Mouse (Mus musculus) limb, embryonic 10.5 days (tissue): ENCODE results near the gene Irak2. TPM values are rescaled to one million over a fixed set of nuclear protein-coding genes. Genes with fewer than 3 reads are reported as not detected.
"Not testable (repeated sequence)": the region's sequence is repeated elsewhere in the genome, so short reads cannot be mapped to it uniquely, and the experiment has no call there.

Experiments used
- DNase-seq: peaks from one replicate; pipeline ENCODE4 v3.0.0-alpha.2; 2017; ENCODE audit warnings: low spot score
- H3K27ac ChIP-seq: fragments of 300-500 bp; sonication (generic); 2 replicates; pipeline ENCODE4 v1.5.1; 2016; ENCODE audit warnings: mild to moderate bottlenecking
- H3K27me3 ChIP-seq: fragments of 300-500 bp; sonication (generic); 2 replicates; pipeline ENCODE4 v1.6.1; 2016; ENCODE audit warnings: low read depth, mild to moderate bottlenecking; ENCODE audit not compliant: poor library complexity, severe bottlenecking
- H3K36me3 ChIP-seq: fragments of 300-500 bp; sonication (generic); 2 replicates; pipeline ENCODE4 v1.6.1; 2016; ENCODE audit warnings: mild to moderate bottlenecking, moderate library complexity
- H3K4me1 ChIP-seq: fragments of 300-500 bp; sonication (generic); 2 replicates; pipeline ENCODE4 v1.6.1; 2016
- H3K4me3 ChIP-seq: fragments of 300-500 bp; sonication (generic); 2 replicates; pipeline ENCODE4 v1.5.1; 2016; ENCODE audit warnings: mild to moderate bottlenecking, moderate library complexity
- H3K9me3 ChIP-seq: fragments of 300-500 bp; sonication (generic); replicated peaks from 2 replicates; pipeline ENCODE4 v1.6.1; 2016; ENCODE audit warnings: mild to moderate bottlenecking
- WGBS: fragments of 180-500 bp; shearing (Covaris S2); methylation state at CpG from one replicate; pipeline ENCODE4 v1.1.7; 2016; 5-methylcytosine and 5-hydroxymethylcytosine counted together
- polyA plus RNA-seq: library from polyadenylated mRNA; unstranded; fragments of >200 nt; fragmentation: Nextera tagmentation; extraction: Ambion mirVana; gene quantifications from 2 replicates; pipeline ENCODE4 v1.2.1, GENCODE M21; 2016

Irak2 gene
- polyA plus RNA-seq, 1 experiment from 2014 or later, result 4.5 TPM

DNA sequence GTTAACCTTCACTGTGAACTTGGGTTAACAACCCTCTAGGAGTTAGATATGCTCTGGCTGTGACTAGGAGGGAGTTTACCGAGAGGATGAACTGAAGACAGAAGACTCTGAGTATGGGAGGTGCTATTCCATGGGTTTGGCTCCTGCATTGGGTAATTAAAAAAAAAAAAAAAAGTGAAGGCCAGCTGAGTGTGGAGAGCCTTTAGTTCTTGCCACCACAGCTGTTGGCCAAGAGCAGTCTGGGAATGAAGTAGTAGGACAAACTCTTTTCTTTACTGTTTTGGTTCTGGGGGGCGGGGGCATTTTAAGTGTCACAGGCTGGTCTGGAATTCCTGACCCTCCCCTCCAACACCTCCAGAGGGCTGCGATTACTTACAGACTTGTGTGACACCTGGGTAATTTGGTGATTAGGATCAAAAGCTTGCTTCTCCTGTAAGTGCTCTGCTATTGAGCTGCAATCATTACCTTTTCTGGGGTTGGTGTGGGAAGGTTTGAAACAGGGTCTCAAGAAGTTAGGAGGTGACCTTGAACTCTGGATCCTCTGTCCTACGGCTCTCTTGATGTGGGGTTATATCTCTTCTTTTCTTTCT lies 57.6 kb downstream of the Irak2 start:
- Histone ChIP-seq H3K27me3 (no peaks in the 10 kb centered on the region), H3K4me1 (peaks cover 59% of the 10 kb centered on the region), H3K4me3 (peak overlapping the region; percentile 93), H3K9me3 (no peaks in the 10 kb centered on the region), H3K36me3 (peaks cover 31% of the 10 kb centered on the region), H3K27ac (peak overlapping the region; percentile 91)
- peak; percentile 47 for DNase-seq
- WGBS, result 25% methylated on average over 4 of the region's 4 CpGs

DNA sequence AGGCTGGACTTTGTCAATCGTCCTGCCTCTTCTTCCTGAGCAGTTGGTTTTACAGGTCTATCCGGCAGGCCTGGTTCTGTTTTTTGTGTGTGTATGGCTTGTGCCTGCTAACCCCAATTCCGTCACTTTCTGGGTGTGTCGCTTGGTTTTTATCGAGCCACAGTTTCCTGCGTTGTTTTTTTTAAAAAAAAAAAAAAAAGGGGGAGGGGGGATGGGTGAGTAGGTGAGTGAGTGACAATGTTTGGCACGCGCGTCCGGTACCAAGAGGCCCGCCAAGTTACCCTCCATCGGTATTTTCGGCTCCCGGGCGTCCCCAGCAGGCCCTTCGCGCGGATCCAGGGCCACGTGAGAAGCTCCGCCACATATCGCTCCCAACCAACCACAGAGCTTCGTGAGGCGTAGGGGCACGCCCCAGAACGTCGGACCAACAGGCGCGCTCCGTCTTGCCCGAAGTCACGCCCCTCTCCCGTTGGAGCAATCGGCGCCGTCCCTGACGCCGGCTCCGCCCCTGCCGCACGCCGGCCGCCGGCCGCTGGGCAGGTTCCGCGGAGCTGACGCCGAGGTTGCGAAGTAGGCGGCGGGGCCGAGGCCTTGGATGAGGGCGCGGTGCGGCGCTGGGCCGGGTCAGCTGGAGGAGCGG lies 58.4 kb downstream of the Irak2 start, which contains the start of gene Tatdn2:
Tatdn2 (plus strand) TSS at position 469 of the 640 bp plus-strand sequence.
- Histone ChIP-seq H3K4me1 (peaks cover 53% of the 10 kb centered on the region), H3K27ac (peak within 1 kb of the TSS; percentile 91)
- 3% methylated on average over 58 of the region's 58 CpGs for WGBS

DNA sequence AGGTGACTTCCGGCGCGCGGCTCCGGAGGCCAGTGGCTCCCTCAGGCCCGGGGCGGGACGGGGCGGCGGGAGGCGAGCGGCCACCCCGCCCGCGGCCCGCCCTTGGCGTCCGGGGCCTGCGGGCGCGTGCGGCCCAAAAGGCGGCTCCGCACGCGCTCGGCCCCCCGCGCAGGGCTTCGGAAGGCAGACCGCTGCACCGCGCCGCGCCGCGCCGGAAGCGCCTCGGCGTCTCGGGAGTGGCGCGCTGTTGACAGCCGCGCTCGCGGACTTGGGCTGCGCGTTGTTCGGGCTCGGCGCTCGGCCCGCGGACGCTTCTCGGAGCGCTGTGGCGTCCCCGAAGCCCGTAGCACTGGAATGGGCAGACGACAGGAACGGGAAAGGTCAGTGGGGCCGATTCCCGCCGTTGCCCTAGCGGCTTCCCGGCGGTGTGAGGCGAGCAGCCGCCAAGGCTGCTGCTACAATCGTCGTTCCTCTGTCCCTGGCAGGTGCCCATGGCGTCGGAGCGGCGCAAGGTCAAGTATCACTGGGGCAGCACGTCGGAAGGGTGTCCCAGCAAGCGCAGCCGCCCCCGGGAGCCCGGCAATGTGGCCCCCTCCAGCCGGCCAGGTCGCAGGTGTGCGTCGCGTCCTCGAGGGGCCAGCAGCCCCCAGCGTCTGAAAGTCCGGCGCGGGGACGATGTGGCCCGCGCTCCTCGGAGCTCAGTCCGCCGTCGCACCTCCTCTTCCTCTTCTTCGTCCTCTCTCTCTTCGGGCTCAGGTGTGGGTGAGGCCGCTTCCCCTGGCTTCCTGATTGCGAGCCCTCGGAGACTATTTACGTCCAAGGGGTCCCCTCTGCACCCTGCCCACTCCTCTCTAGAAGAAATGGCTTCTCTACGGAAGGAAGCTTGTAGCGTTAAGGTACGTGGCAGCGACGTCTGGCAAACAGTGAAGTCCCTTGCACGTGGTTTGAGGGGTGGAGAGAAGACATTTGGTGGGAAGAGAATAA lies 59.2 kb downstream of the Irak2 start:
- Histone ChIP-seq H3K4me3 (peak overlapping the region; percentile 93), H3K9me3 (no peaks in the 10 kb centered on the region), H3K27me3 (no peaks in the 10 kb centered on the region), H3K27ac (peak overlapping the region; percentile 91), H3K36me3 (peaks cover 47% of the 10 kb centered on the region), H3K4me1 (peaks cover 46% of the 10 kb centered on the region)
- WGBS, result 1% methylated on average over 109 of the region's 113 CpGs
- peak; percentile 66 for DNase-seq

More for the DNA sequence above, 58.4 kb downstream of the Irak2 start, which contains the start of gene Tatdn2:
- peak within 1 kb of the TSS; percentile 93 for H3K4me3 ChIP-seq
- peaks cover 39% of the 10 kb centered on the region for H3K36me3 ChIP-seq
- DNase-seq, result peak; percentile 94
- no peaks in the 10 kb centered on the region for H3K27me3 ChIP-seq
- H3K9me3 ChIP-seq, result no peaks in the 10 kb centered on the region

DNA sequence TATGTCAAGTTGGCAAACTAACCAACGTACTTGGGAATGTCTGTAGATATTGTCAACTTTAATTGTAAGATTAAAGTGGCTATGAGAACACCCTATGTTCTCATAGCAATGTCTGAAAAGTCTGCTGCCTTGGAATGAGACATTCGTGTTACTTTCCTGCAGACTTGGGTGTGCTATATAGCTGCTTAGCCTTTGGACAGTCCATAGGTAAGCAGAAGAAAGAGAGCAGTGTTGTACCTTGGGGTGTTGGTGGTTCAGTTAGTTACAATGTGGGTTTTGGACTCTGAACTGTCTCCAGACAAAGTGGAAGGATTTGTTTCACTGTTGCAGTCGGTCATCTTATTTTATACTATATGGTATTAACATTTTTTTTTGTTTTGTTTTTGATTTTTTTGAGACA lies 74.5 kb downstream of the Irak2 start:
- 95% methylated on average over 3 of the region's 3 CpGs for WGBS
- no peaks in the 10 kb centered on the region for H3K9me3 ChIP-seq
- peaks cover 99% of the 10 kb centered on the region for H3K36me3 ChIP-seq
- no peak overlapping the region for H3K27ac ChIP-seq
- H3K4me3 ChIP-seq, result no peak overlapping the region
- H3K4me1 ChIP-seq, result no peaks in the 10 kb centered on the region
- no peak for DNase-seq
- H3K27me3 ChIP-seq, result no peaks in the 10 kb centered on the region

DNA sequence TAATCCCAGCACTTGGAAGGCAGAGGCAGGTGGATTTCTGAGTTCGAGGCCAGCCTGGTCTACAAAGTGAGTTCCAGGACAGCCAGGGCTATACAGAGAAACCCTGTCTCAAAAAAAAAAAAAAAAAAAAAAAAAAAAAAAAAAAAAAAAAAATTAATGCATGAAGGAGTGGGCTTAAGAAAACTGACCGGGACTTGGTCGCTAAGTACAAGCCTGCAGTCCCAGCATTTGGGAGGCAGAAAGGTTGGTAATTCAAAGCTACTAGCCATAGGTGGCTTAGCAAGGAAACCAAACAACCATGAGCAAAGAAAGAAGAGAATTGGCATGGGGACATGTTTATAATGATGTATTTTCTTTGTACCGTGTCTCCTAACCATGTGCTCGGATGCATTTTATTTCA lies 75.1 kb downstream of the Irak2 start:
- not testable (repeated sequence) for H3K4me3 ChIP-seq, H3K4me1 ChIP-seq, H3K27me3 ChIP-seq, H3K27ac ChIP-seq, DNase-seq, H3K9me3 ChIP-seq
- 96% methylated on average over 5 of the region's 5 CpGs for WGBS
- H3K36me3 ChIP-seq, result peaks cover 99% of the 10 kb centered on the region

DNA sequence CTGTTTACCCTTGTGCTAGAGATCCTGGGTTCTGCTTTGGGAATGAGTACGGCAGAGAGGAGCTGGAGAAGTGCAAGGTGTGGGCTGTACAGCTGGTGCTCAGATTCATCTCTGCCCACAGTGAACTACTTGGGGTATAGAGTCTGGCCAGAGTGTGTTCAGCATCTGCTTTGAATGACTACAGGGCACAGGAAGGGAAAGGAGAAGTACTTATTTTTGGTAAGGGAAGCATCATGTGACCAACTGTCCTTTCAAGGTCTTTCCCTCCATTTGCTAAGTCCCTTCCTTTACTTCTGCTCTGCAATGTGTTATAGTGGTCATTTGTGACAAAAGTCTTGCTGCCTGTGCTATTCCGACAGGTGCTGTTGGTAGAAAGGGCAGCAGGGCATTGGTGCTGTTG lies 76.0 kb downstream of the Irak2 start:
- DNase-seq, result no peak
- H3K4me1 ChIP-seq, result no peaks in the 10 kb centered on the region
- 93% methylated on average over 2 of the region's 2 CpGs for WGBS
- H3K36me3 ChIP-seq, result peaks cover 99% of the 10 kb centered on the region
- H3K27me3 ChIP-seq, result no peaks in the 10 kb centered on the region
- H3K27ac ChIP-seq, result no peak overlapping the region
- no peak overlapping the region for H3K4me3 ChIP-seq
- H3K9me3 ChIP-seq, result no peaks in the 10 kb centered on the region

DNA sequence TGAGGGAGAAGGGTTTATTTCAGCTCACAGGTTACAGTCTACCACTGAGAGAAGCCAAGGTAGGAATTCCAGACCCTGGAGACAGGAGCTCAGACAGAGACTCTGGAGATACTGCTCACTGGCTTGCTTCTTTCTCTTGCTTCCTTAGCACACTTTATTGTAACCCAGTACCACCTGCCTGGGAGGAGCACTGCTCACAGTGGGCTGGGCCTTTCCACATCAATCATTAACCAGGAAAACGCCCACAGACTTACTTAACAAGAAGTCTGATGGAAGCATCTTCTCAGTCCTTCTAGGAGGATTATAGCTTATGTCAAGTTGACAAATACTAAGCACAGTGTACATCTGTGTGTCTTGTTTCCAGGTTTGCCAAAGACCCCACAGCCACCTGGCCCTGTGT lies 76.5 kb downstream of the Irak2 start:
- Histone ChIP-seq H3K9me3 (no peaks in the 10 kb centered on the region), H3K4me3 (no peak overlapping the region), H3K36me3 (peaks cover 99% of the 10 kb centered on the region), H3K4me1 (no peaks in the 10 kb centered on the region), H3K27ac (no peak overlapping the region), H3K27me3 (no peaks in the 10 kb centered on the region)
- no peak for DNase-seq
- WGBS, result 82% methylated on average over 1 of the region's 1 CpGs

DNA sequence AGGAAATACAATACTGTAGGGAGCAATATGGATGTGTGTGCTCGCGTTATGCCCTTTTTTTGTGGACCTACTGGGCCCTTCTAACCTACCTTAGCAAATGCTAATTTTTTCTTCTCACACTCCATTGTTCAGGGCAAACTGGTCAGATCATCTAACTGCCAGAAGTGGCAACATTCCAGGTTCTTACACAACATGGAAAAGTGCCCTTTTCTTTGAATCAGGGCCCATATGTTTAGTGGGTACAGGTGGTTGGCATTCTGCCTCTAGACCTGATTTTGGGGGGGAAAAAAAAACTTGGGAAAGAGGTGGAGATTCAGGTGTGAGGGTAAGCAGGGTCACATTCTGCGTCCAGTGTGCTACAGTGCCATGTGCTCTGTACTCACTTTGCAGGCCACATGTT lies 79.3 kb downstream of the Irak2 start:
- H3K27ac ChIP-seq, result no peak overlapping the region
- peaks cover 97% of the 10 kb centered on the region for H3K36me3 ChIP-seq
- no peak for DNase-seq
- no peaks in the 10 kb centered on the region for H3K9me3 ChIP-seq
- no peaks in the 10 kb centered on the region for H3K27me3 ChIP-seq
- H3K4me1 ChIP-seq, result no peaks in the 10 kb centered on the region
- H3K4me3 ChIP-seq, result no peak overlapping the region
- 94% methylated on average over 3 of the region's 3 CpGs for WGBS

DNA sequence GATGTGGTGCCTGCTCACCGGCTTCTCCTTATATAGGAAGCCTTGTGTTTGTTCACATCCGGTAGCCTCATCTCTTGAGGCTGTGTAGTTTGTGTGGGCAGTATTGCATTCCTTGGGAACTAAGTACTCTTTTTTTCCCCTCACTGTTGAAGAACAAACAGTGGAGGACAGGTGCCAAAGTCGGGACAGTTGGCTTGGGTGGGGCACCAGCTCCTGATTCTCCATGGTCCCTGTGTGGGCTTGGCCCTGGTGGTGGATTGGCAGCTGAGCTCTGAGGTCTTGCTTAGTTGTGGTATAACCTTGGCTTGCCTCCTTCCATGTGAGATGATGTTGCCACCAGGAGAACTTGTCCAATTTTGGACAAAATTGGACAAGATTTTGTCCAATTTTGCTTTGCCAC lies 81.6 kb downstream of the Irak2 start, which contains the start of gene Ghrl:
Ghrl (minus strand) TSS at position 3 of the 400 bp plus-strand sequence.
- DNase-seq, result no peak
- Histone ChIP-seq H3K27me3 (no peaks in the 10 kb centered on the region), H3K36me3 (peaks cover 98% of the 10 kb centered on the region), H3K27ac (no peak within 1 kb of the TSS), H3K4me3 (no peak within 1 kb of the TSS), H3K9me3 (no peaks in the 10 kb centered on the region), H3K4me1 (no peaks in the 10 kb centered on the region)
- WGBS, result 92% methylated on average over 3 of the region's 3 CpGs

DNA sequence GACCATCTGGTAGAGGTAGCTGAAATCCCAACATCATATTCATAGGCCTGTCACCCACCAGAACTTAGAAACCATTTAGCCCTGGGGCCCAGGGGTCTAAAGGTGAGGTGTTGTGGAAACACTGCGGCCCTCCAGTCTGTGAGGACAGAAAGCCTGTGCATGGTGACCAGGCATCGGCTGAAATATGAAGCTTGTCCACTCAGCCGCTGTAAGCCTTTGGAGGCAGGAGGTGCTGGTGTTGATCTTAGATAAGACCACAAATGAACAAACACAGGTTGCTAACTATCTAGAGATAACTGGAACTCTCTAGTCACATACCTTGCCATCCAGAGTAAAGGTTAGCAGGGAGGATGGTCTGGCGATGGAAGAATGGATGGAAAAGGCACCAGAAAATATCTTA lies 82.8 kb downstream of the Irak2 start:
- H3K27ac ChIP-seq, result no peak overlapping the region
- H3K9me3 ChIP-seq, result no peaks in the 10 kb centered on the region
- peaks cover 96% of the 10 kb centered on the region for H3K36me3 ChIP-seq
- no peaks in the 10 kb centered on the region for H3K27me3 ChIP-seq
- H3K4me1 ChIP-seq, result no peaks in the 10 kb centered on the region
- 92% methylated on average over 4 of the region's 4 CpGs for WGBS
- no peak for DNase-seq
- H3K4me3 ChIP-seq, result no peak overlapping the region

DNA sequence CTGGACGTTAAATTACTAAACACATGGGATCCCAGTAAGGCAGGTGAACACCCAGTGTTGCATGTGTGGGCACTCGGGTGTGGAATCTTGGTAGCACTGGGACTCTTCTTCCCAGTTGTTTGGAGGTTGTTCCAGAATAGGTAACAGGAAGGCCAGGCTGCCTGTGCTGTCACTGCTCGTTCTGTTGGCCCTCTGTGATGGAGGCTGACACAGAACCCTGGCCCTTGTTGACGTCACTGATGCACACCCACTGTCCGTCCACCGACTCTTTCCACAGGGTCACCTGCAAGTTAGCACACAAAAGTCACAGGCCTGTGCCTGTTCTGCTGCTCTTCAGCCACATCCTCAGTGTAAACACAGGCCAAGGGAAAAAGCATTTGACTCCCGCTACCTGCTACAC lies 89.9 kb downstream of the Irak2 start:
- H3K27ac ChIP-seq, result no peak overlapping the region
- no peak for DNase-seq
- no peaks in the 10 kb centered on the region for H3K9me3 ChIP-seq
- no peaks in the 10 kb centered on the region for H3K4me1 ChIP-seq
- 89% methylated on average over 7 of the region's 7 CpGs for WGBS
- H3K27me3 ChIP-seq, result no peaks in the 10 kb centered on the region
- H3K4me3 ChIP-seq, result no peak overlapping the region
- H3K36me3 ChIP-seq, result peaks cover 98% of the 10 kb centered on the region

DNA sequence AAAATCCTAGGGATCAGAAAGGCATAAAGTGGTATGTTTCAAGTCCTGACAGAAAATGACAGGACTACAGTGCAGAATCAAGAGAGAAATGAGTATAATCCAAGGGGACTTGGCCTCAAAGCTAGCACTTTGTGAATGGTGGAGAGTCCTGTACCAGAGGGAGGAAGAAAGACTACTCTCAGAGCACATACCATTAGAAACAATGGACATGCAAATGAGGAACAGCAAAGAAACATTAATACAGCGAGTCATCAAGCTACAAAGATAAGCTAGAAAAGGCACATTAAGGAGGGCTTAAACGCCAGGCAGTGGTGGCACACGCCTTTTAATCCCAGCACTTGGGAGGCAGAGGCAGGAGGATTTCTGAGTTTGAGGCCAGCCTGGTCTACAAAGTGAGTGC lies 93.0 kb downstream of the Irak2 start:
- H3K4me1 ChIP-seq, result no peaks in the 10 kb centered on the region
- DNase-seq, result no peak
- H3K4me3 ChIP-seq, result no peak overlapping the region
- H3K9me3 ChIP-seq, result no peaks in the 10 kb centered on the region
- 94% methylated on average over 3 of the region's 3 CpGs for WGBS
- peaks cover 100% of the 10 kb centered on the region for H3K36me3 ChIP-seq
- no peaks in the 10 kb centered on the region for H3K27me3 ChIP-seq
- no peak overlapping the region for H3K27ac ChIP-seq
